Mouse (Mus musculus) C2C12 (cell line): Measurements from ENCODE around the gene Arhgap15.

Experiments used
- CTCF ChIP-seq: IDR thresholded peaks from one replicate; pipeline ENCODE4 v1.5.1; 2011; ENCODE audit not compliant: control insufficient read depth, insufficient read depth, insufficient read length
- FOSL1 ChIP-seq: IDR thresholded peaks from one replicate; pipeline ENCODE4 v1.8.0; 2011; ENCODE audit warnings: mild to moderate bottlenecking, low read length; ENCODE audit not compliant: poor library complexity, insufficient read depth, severe bottlenecking
- MAX ChIP-seq: IDR thresholded peaks from one replicate; pipeline ENCODE4 v1.6.1; 2011; ENCODE audit warnings: mild to moderate bottlenecking, control low read depth
- MYOD1 ChIP-seq: IDR thresholded peaks from one replicate; pipeline ENCODE4 v1.6.1; 2011; ENCODE audit warnings: low read depth; ENCODE audit not compliant: control insufficient read depth, insufficient read length
- MYOG ChIP-seq: IDR thresholded peaks from one replicate; pipeline ENCODE4 v1.6.1; 2011; ENCODE audit not compliant: control insufficient read depth, insufficient read length; ENCODE audit errors: extremely low read depth
- USF1 ChIP-seq: IDR thresholded peaks from one replicate; pipeline ENCODE4 v1.6.1; 2011; ENCODE audit warnings: low read depth, mild to moderate bottlenecking, control low read depth, moderate library complexity

GRCm38 (mm10) chr2:44344861-44345260, 596.2 kb downstream of the Arhgap15 start:
- TF ChIP-seq CTCF (no peak), USF1 (no peak), MAX (no peak), FOSL1 (no peak), MYOD1 (no peak), MYOG (no peak)
